Mouse (Mus musculus) embryonic facial prominence, embryonic 13.5 days (tissue): Measurements from ENCODE around the gene Dll4. TPM values are rescaled to one million over a fixed set of nuclear protein-coding genes. Genes with fewer than 3 reads are reported as not detected.

Experiments
- ATAC-seq: fragments of 200-750 bp; cut with Nextera tagmentation; 2 replicates; pipeline ENCODE4 v1.8.0; 2017; ENCODE audit warnings: low read depth; ENCODE audit not compliant: insufficient number of reproducible peaks, insufficient read depth, low FRiP score, low TSS enrichment
- H3K27ac ChIP-seq: fragments of 300-500 bp; sonication (generic); 2 replicates; pipeline ENCODE4 v1.5.1; 2015; ENCODE audit warnings: moderate library complexity, mild to moderate bottlenecking, inconsistent platforms
- H3K27me3 ChIP-seq: fragments of 300-500 bp; sonication (generic); 2 replicates; pipeline ENCODE4 v1.6.1; 2015; ENCODE audit warnings: mild to moderate bottlenecking, inconsistent platforms
- H3K36me3 ChIP-seq: fragments of 300-500 bp; sonication (generic); 2 replicates; pipeline ENCODE4 v1.6.1; 2015; ENCODE audit warnings: mild to moderate bottlenecking, inconsistent platforms
- H3K4me1 ChIP-seq: fragments of 300-500 bp; sonication (generic); 2 replicates; pipeline ENCODE4 v1.6.1; 2015; ENCODE audit warnings: inconsistent platforms
- H3K4me2 ChIP-seq: fragments of 300-500 bp; sonication (generic); 2 replicates; pipeline ENCODE4 v1.6.1; 2015; ENCODE audit warnings: moderate library complexity, mild to moderate bottlenecking, inconsistent platforms
- H3K4me3 ChIP-seq: fragments of 300-500 bp; sonication (generic); 2 replicates; pipeline ENCODE4 v1.5.1; 2015; ENCODE audit warnings: mild to moderate bottlenecking, inconsistent platforms
- H3K9ac ChIP-seq: fragments of 300-500 bp; sonication (generic); 2 replicates; pipeline ENCODE4 v1.6.1; 2015; ENCODE audit warnings: mild to moderate bottlenecking, inconsistent platforms
- H3K9me3 ChIP-seq: fragments of 300-500 bp; sonication (generic); 2 replicates; pipeline ENCODE4 v1.6.1; 2016; ENCODE audit warnings: inconsistent platforms
- WGBS: fragments of 180-500 bp; shearing (Covaris S2); methylation state at CpG from one replicate; pipeline ENCODE4 v1.1.7; 2015; ENCODE audit warnings: mixed read lengths; 5-methylcytosine and 5-hydroxymethylcytosine counted together
- polyA plus RNA-seq: library from polyadenylated mRNA; unstranded; fragments of >200 nt; fragmentation: Nextera tagmentation; extraction: Ambion mirVana; gene quantifications from 2 replicates; pipeline ENCODE4 v1.2.1, GENCODE M21; 2015

Gene Dll4
- 4.2 and 4.6 TPM in 2 replicates for polyA plus RNA-seq

GRCm38 (mm10) chr2:119325568-119326143 lies at the start of gene Dll4:
Gene Dll4 (plus strand): TSS chr2:119325784.
- Histone ChIP-seq H3K4me1 (peaks cover 62% of the 10 kb centered on the region), H3K9me3 (no peaks in the 10 kb centered on the region), H3K4me3 (peak within 1 kb of the TSS; percentile 49), H3K9ac (peak within 1 kb of the TSS; percentile 70), H3K27ac (no peak within 1 kb of the TSS), H3K4me2 (peak within 1 kb of the TSS; percentile 85), H3K27me3 (peaks cover 99% of the 10 kb centered on the region), H3K36me3 (no peaks in the 10 kb centered on the region)
- under 1% methylated on average over 33 of the region's 33 CpGs for WGBS
- ATAC-seq: 0 out of 2 replicates have a peak, but pooled peaks have one; percentile 7

GRCm38 (mm10) chr2:119276926-119277325 lies 48.7 kb upstream of the Dll4 start:
- Histone ChIP-seq H3K4me3 (no peak overlapping the region), H3K9ac (no peak overlapping the region)
- 77% methylated on average over 7 of the region's 7 CpGs for WGBS

GRCm38 (mm10) chr2:119277810-119278209 lies 47.8 kb upstream of the Dll4 start:
- no peaks in the 10 kb centered on the region for H3K9me3 ChIP-seq
- H3K4me2 ChIP-seq: no peak overlapping the region
- no peaks in the 10 kb centered on the region for H3K27me3 ChIP-seq
- no peaks in the 10 kb centered on the region for H3K36me3 ChIP-seq
- H3K9ac ChIP-seq: no peak overlapping the region
- WGBS: 89% methylated on average over 23 of the region's 23 CpGs
- no peak overlapping the region for H3K27ac ChIP-seq
- no peaks in the 10 kb centered on the region for H3K4me1 ChIP-seq
- ATAC-seq: no peak
- H3K4me3 ChIP-seq: no peak overlapping the region

More at GRCm38 (mm10) chr2:119276926-119277325, 48.7 kb upstream of the Dll4 start:
- no peaks in the 10 kb centered on the region for H3K27me3 ChIP-seq
- no peaks in the 10 kb centered on the region for H3K9me3 ChIP-seq
- no peak for ATAC-seq
- H3K4me1 ChIP-seq: no peaks in the 10 kb centered on the region
- no peak overlapping the region for H3K27ac ChIP-seq
- H3K36me3 ChIP-seq: no peaks in the 10 kb centered on the region
- no peak overlapping the region for H3K4me2 ChIP-seq

- H3K9ac ChIP-seq: no peak overlapping the region
Measured at GRCm38 (mm10) chr2:119281899-119282565, 43.6 kb upstream of the Dll4 start.

GRCm38 (mm10) chr2:119287372-119287771 lies 38.2 kb upstream of the Dll4 start:
- WGBS: 90% methylated on average over 5 of the region's 5 CpGs
- no peak overlapping the region for H3K4me2 ChIP-seq
- no peak overlapping the region for H3K4me3 ChIP-seq
- H3K27me3 ChIP-seq: no peaks in the 10 kb centered on the region
- H3K27ac ChIP-seq: no peak overlapping the region
- H3K4me1 ChIP-seq: peaks cover 13% of the 10 kb centered on the region
- ATAC-seq: no peak
- H3K9ac ChIP-seq: peak overlapping the region; percentile 88; the same call in 1 of the 2 replicates
- peaks cover 25% of the 10 kb centered on the region for H3K36me3 ChIP-seq
- no peaks in the 10 kb centered on the region for H3K9me3 ChIP-seq

More at GRCm38 (mm10) chr2:119281899-119282565, 43.6 kb upstream of the Dll4 start:
- WGBS: 89% methylated on average over 7 of the region's 7 CpGs
- no peak for ATAC-seq
- Histone ChIP-seq H3K36me3 (no peaks in the 10 kb centered on the region), H3K9me3 (no peaks in the 10 kb centered on the region), H3K27ac (no peak overlapping the region), H3K4me3 (no peak overlapping the region), H3K4me1 (no peaks in the 10 kb centered on the region), H3K4me2 (no peak overlapping the region), H3K27me3 (no peaks in the 10 kb centered on the region)

- Histone ChIP-seq H3K4me3 (peak within 1 kb of the TSS; percentile 79), H3K4me1 (peaks cover 13% of the 10 kb centered on the region), H3K9ac (peak within 1 kb of the TSS; percentile 88), H3K4me2 (peak within 1 kb of the TSS; percentile 92), H3K27ac (peak within 1 kb of the TSS; percentile 16; the same call in 1 of the 2 replicates), H3K27me3 (no peaks in the 10 kb centered on the region), H3K9me3 (no peaks in the 10 kb centered on the region), H3K36me3 (peaks cover 35% of the 10 kb centered on the region)
- ATAC-seq: peak; percentile 89
- WGBS: 1% methylated on average over 31 of the region's 31 CpGs
Measured at GRCm38 (mm10) chr2:119288270-119288882, 37.2 kb upstream of the Dll4 start, which contains the start of gene Vps18. Gene Vps18 (plus strand): TSS chr2:119288740.

- H3K9ac ChIP-seq: peak overlapping the region; percentile 88
- WGBS: 3% methylated on average over 11 of the region's 11 CpGs
- H3K9me3 ChIP-seq: no peaks in the 10 kb centered on the region
- no peaks in the 10 kb centered on the region for H3K27me3 ChIP-seq
- ATAC-seq: no peak
- peaks cover 41% of the 10 kb centered on the region for H3K36me3 ChIP-seq
- H3K4me1 ChIP-seq: peaks cover 13% of the 10 kb centered on the region
- H3K4me2 ChIP-seq: peak overlapping the region; percentile 92
- H3K27ac ChIP-seq: peak overlapping the region; percentile 16; the same call in 1 of the 2 replicates
- H3K4me3 ChIP-seq: peak overlapping the region; percentile 79
Measured at GRCm38 (mm10) chr2:119289014-119289416, 36.6 kb upstream of the Dll4 start.

GRCm38 (mm10) chr2:119292281-119292680 lies 33.3 kb upstream of the Dll4 start:
- Histone ChIP-seq H3K27me3 (no peaks in the 10 kb centered on the region), H3K9ac (no peak overlapping the region), H3K4me3 (no peak overlapping the region), H3K36me3 (peaks cover 67% of the 10 kb centered on the region), H3K4me1 (peaks cover 13% of the 10 kb centered on the region), H3K4me2 (no peak overlapping the region), H3K9me3 (no peaks in the 10 kb centered on the region), H3K27ac (no peak overlapping the region)
- 93% methylated on average over 5 of the region's 5 CpGs for WGBS
- no peak for ATAC-seq

- H3K4me1 ChIP-seq: peaks cover 13% of the 10 kb centered on the region
- no peak for ATAC-seq
- no peaks in the 10 kb centered on the region for H3K27me3 ChIP-seq
- H3K27ac ChIP-seq: no peak overlapping the region
- no peak overlapping the region for H3K4me3 ChIP-seq
- no peak overlapping the region for H3K4me2 ChIP-seq
- H3K9ac ChIP-seq: 0 out of 2 replicates have a peak overlapping the region, but pooled peaks have one; percentile 6
- no peaks in the 10 kb centered on the region for H3K9me3 ChIP-seq
- H3K36me3 ChIP-seq: peaks cover 73% of the 10 kb centered on the region
- 92% methylated on average over 17 of the region's 17 CpGs for WGBS
Measured at GRCm38 (mm10) chr2:119292852-119293251, 32.7 kb upstream of the Dll4 start.

GRCm38 (mm10) chr2:119293311-119293710 lies 32.3 kb upstream of the Dll4 start:
- Histone ChIP-seq H3K4me3 (no peak overlapping the region), H3K36me3 (peaks cover 76% of the 10 kb centered on the region), H3K27ac (no peak overlapping the region), H3K27me3 (no peaks in the 10 kb centered on the region), H3K9ac (0 out of 2 replicates have a peak overlapping the region, but pooled peaks have one; percentile 6), H3K4me1 (peaks cover 13% of the 10 kb centered on the region), H3K4me2 (no peak overlapping the region), H3K9me3 (no peaks in the 10 kb centered on the region)
- ATAC-seq: no peak
- WGBS: 95% methylated on average over 17 of the region's 17 CpGs

- ATAC-seq: no peak
- Histone ChIP-seq H3K4me3 (no peak overlapping the region), H3K9me3 (no peaks in the 10 kb centered on the region), H3K36me3 (peaks cover 80% of the 10 kb centered on the region), H3K27me3 (no peaks in the 10 kb centered on the region), H3K27ac (no peak overlapping the region), H3K4me1 (peaks cover 13% of the 10 kb centered on the region), H3K4me2 (no peak overlapping the region), H3K9ac (no peak overlapping the region)
- 95% methylated on average over 34 of the region's 34 CpGs for WGBS
Measured at GRCm38 (mm10) chr2:119293776-119294390, 31.7 kb upstream of the Dll4 start.
